Mouse (Mus musculus) duodenum, adult 2 months (tissue): ENCODE results near the gene Bex4. TPM values are rescaled to one million over a fixed set of nuclear protein-coding genes. Genes with fewer than 3 reads are reported as not detected.

Experiments used
- polyA plus RNA-seq: library from polyadenylated mRNA; depleted of rRNA; stranded (reverse); fragments of >200 nt; gene quantifications from 2 replicates; pipeline ENCODE4 v1.2.3, GENCODE M21; 2012; ENCODE audit warnings: low replicate concordance; rRNA removed

The Bex4 gene
- not detected in 2 replicates for polyA plus RNA-seq

DNA sequence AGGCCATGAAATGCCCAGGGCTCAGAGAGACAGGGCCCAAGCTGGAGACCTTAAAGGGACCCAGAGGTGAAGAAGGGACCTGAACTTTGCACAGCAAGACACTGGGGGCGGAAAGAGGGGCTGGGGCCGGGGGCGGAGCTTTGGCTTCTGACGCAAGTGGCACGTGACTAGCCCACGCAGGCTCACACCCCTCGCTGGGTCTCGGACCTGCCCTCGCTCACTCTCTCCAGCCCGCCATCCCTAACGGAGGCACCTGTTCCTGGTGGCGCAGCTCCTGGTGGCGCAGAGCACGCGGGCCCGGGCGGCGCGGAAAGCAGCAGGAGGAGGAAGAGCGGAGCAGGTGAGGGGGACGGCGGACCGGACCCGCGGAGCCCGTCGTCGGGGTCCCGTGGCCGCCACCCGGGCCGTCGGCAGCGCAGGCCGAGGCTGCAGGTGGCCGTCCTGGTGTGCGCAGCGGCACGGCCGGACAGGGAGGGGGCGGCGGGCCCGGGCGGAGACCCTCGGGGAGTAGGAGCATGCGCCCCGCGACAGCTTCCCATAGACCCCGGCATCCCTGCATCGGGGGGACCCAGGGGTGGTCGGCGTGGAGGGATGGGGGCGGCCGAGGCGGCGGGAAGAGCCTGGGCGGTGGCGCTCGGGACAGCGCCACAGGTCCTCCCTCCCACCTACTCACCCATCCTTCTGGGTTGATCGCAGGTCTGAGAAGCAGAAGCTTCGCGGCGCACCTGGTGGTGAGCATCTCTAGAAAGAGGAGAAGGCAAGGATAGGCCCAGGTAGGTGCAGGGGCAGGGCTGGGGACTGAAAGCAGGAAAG lies at the start of gene Bex4:
Bex4 (plus strand) TSS at position 170 of the 813 bp plus-strand sequence.

GRCm38 (mm10) chrX:136172118-136172551 lies 33.3 kb downstream of the Bex4 start, which contains the start of gene Tceal8:
Gene Tceal8 (minus strand): TSS chrX:136172342.

Other genes starting within 250 kb of the Bex4 start
- gene Arxes2, start 145.2 kb upstream of the Bex4 start, polyA plus RNA-seq = 1.1 and 1.2 TPM in 2 replicates
- 0.31 and 0.57 TPM in 2 replicates for gene Arxes1, start 105.6 kb upstream of the Bex4 start, polyA plus RNA-seq
- 0.82 and 1.0 TPM in 2 replicates for gene Bex2, start 70.8 kb upstream of the Bex4 start, polyA plus RNA-seq
- gene Nxf3, start 53.7 kb upstream of the Bex4 start, polyA plus RNA-seq = not detected in 2 replicates
- gene Tceal8, start 33.3 kb downstream of the Bex4 start, polyA plus RNA-seq = 0.09 TPM in 1 of 2 replicates, not detected in the other
- 0.13 TPM in 1 of 2 replicates, not detected in the other for gene Tceal5, start 64.9 kb downstream of the Bex4 start, polyA plus RNA-seq
- not detected in 2 replicates for gene Tceal7, start 75.8 kb downstream of the Bex4 start, polyA plus RNA-seq
- gene Bex1, start 76.5 kb downstream of the Bex4 start, polyA plus RNA-seq = 0.33 and 0.49 TPM in 2 replicates
- 0.58 and 1.5 TPM in 2 replicates for gene Tceal9, start 106.1 kb downstream of the Bex4 start, polyA plus RNA-seq
- 6.1 and 6.4 TPM in 2 replicates for gene Bex3, start 131.3 kb downstream of the Bex4 start, polyA plus RNA-seq